Mouse (Mus musculus) left cerebral cortex, adult 11 months (tissue): ENCODE measurements around the gene Shisal2b.

Experiments
- DNase-seq: peaks from one replicate; pipeline ENCODE4 v3.0.0; 2022; ENCODE audit warnings: low spot score

The Shisal2b gene

GRCm38 (mm10) chr13:104816635-104817571 is 46.8 kb downstream of the Shisal2b start, which contains the start of gene Cwc27:
TSS of gene Cwc27 (minus strand) at chr13:104817142.
- peak; percentile 55 for DNase-seq

- no peak for DNase-seq
Observed at GRCm38 (mm10) chr13:104816270-104816634, 47.4 kb downstream of the Shisal2b start.

GRCm38 (mm10) chr13:104805681-104806080 is 58.0 kb downstream of the Shisal2b start:
- no peak for DNase-seq

DNA sequence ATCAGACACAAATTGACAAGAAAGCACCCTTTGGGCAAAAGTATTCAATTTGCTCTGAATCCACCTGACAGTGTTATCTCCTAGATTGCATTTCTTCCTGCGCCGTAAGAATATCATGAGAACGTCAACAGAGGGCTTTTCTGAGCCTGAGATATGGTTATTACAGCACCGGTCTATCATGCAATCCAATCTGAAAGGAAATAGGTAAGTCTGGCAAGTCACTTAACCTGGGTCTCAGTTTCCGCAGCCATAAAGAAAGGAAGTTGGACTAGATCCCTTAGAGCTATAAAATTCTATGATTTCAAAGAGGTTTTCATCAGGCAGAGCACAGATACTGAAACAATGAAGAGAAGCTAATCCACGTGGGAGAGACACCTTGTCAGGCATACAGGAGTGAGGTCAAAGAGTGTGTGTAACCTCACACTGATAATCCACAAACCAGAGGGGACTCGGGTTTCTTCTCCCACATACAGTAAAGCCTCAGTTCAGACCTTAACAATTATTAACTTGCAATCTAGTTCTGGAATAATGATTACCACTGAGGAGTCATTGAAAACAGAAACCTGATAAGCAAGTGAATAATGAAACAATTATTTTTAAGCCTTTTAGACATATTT is 64.0 kb downstream of the Shisal2b start:
- DNase-seq = no peak

- no peak for DNase-seq
Observed at GRCm38 (mm10) chr13:104799067-104799466, 64.6 kb downstream of the Shisal2b start.
